Mouse (Mus musculus) kidney, adult 2 months (tissue): ENCODE data around the gene Snrpb2.

Experiments used
- CTCF ChIP-seq: fragments of 200-500 bp; conservative IDR thresholded peaks from 2 replicates; pipeline ENCODE4 v1.5.1; 2011; ENCODE audit warnings: low read depth, mild to moderate bottlenecking, control low read depth, low read length, moderate library complexity, mixed read lengths; ENCODE audit not compliant: insufficient read depth, insufficient read length
- POLR2A ChIP-seq: fragments of 200-500 bp; IDR thresholded peaks from one replicate; pipeline ENCODE4 v1.6.1; 2011; ENCODE audit warnings: low read depth, low read length, control low read depth

- TF ChIP-seq CTCF (no peak), POLR2A (no peak)
These were observed 27.7 kb upstream of the Snrpb2 start for GRCm38 (mm10) chr2:143035086-143035593.
